Mouse (Mus musculus): ENCODE results near the gene Ldhd.

Gene Ldhd

DNA sequence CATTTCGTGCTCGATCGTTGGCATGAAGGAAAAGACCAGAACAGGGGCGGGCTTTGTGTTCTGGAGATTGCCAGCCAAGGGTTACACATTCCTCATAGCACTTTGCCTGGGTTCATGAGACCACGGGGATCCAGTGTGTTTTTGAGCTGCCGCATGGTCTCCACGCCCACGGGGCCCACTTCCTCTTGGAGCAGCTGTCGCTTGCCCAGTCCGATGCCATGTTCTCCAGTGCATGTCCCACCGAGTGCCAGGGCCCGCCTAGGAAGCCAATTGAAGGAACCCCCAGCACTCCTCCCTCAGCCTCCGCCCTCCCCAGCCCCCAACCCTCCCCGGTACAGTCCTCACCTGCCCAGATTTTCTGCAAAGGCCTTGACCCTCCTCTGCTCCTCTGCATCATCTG, 3.2 kb downstream of the Ldhd start:
- peak in 1 of 2 experiments; percentile 27 for DNase-seq

DNA sequence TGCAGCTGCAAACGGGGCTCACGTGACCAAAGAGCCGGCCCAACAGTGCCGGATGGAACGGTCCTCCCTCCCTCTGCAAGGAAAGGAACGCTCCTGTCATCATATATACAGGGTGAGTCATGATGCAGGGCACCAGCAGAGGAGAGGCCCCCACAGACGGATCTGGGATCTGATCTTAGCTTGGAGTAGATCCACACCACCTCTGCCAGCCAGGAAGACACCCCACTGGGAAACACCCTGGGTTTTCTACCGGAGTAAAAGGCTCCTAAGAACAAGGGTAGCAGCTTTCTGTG, 3.7 kb downstream of the Ldhd start:
- DNase-seq, result peak in 1 of 2 experiments; percentile 42

DNA sequence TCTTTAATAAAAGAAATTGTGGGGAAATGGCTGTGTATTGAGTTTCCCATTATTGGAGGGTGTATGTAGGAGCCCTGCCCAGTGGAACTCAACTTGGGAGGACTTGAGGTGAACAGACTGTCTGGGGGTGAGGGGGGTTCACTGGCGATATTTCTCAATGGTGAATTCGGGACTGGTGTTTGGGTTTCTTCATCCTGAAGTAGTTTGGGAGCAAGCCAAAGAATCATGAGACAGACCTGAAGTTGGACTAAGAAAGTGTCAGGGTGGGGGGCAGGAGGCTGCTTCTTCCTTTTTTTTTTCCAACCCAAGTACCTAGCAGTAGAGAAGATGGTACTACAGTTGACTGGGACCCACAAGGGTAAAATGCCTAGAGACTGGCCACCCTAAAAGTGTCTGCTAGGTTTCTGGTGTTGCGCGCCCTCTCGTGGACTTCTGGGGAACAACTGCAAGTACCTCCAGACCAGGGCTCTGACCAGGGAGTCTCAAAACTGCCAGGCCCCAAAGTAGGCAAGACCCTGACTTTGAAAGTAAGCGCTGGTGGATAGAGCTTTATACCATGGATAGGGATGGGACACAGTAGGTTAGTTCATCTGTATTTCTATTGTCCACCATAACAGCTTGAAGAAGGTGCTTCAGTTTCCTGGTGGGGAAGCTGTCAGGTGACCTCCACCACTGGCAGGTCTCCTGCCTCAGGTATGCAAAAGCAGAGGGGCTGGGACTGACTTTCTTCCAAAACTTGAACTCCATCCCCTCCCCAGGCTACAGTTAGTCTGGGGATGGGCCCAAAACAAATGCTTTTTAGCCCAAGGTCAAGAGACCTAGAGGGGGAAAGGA, 4.3 kb downstream of the Ldhd start:
- peak; percentile 85 for DNase-seq

DNA sequence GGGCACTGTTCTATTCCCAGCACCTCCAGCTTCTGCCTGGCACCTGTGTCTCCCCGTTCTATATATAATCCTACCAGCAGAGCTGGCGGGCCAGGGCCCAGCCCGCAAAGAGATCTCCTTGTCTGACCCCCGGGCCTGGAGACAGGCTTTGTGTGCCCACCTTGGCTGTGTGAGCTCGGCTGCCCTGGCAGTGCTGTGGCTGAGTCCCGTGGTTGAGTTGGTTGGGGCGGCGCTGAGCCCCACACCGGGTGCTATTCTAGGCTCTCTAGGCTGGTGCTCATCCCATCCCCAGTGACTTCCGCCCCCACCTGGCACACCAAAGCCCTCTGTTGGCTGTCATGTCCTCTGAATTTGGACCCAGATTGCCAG, 5.3 kb downstream of the Ldhd start:
- DNase-seq, result peak; percentile 29 to 31

DNA sequence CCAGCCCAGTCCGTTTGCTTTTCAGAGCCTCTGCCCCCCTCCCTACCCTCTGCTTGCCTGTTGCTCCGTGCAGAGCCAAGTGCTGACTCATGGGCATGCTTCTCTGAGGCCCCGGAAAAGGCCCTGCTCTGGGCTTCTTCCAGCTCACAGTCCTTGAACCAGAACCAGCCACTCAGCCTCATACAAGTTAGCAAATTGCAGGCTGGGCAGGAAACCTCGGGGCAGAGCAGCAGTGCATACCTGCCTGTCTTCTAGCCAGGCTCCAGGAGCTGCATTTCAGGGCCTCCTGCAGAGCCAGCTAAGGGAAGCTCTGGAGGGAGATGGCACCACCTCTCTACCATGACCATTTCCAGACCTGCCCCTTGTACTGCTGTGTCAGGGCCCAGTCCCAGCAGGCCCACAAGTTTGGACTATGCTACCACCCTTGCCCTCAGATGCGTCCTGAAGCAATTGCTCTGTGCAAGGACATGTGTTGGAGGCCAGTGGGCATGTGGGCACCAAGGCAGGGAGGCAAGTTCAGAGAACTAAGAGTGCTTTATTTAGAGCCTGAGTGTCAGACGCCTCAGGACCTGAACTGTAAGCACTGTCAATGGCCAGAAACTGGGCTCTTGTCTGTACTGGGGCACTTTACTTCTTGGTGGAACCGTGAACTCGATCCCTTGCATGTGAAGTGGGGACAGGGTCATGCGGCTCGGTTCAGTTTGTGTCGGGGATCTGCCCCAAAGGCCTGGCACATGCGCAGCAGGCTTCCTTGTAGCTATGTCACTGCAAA, 5.9 kb downstream of the Ldhd start:
- DNase-seq, result peak; percentile 63 to 66

DNA sequence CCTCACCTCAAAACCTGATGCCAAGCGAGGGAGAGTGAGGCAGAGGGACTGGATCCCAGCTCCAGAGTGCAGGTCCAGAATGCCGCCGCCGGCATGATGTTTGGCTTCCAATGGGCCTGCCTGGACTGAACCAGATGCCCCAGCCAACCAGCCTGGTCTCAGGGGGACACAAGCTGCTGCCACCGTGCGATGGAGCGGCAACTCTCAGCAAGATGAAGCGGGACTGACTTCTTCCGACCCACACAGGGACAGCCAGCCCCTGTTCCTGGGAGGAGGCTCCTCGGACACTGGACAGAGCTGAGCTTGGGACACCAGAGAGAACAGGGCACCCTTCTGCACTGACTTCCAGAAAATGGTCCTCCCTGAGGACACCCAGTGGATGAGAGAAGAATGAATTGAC, 7.6 kb downstream of the Ldhd start:
- DNase-seq, result peak in 1 of 2 experiments; percentile 30

DNA sequence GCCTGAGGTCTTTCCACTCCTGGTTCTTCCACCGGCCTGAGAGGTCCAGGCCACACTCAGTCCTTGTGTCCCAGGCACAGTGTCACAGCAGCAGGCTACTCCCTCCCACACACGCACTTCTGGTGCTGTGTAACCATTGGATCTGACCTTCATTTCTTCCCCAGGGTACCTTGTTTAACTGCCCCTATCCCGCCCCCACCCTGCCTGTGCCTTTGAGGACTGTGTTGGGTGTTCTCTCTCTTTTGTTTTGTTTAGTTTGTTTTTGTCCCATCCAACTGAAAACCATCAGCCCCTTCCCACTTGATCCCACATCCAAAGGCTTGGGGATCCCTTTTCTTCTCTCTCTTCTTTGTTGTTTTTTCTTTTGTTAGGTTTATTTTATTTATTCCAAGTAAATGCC, 8.1 kb downstream of the Ldhd start:
- DNase-seq, result no peak

DNA sequence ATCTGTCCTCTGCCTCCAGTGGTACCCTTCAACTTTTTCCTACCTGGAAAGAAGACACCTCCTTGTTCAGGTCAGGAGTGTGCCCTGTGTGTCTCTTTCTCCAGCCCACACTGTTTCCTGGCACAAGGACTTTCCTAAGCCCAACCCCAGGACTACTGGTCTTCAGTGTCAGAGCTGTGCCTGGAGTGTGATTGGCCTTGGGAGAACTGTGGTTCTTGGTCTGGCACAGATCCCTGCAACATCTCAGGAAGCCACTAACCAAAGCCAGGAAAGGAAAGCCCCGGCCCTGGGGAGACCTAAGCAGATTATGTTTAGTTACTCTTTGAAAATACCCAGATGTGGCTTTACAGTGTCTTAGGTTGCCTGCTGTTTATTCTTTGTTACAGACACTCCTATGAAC, 10.2 kb downstream of the Ldhd start:
- no peak for DNase-seq

DNA sequence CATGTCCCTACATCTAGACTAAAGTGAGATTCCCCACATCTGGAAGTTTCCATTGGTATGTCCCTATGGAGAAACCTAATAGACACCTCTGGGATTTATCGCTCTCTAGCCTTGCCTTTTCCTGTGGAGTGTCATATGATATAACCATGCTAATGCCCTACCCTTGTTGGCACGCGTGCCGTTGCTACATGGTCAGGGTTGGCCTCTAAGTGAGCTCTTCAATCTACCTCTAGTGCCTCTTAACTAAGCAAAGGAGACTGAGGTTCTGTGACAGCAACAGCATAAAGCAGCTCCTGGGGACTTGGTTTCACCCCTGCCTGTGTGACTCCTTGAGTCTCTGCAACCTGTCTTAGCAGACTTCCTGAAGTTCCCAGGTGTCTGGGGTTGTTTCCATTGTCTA, 11.9 kb downstream of the Ldhd start:
- no peak for DNase-seq

DNA sequence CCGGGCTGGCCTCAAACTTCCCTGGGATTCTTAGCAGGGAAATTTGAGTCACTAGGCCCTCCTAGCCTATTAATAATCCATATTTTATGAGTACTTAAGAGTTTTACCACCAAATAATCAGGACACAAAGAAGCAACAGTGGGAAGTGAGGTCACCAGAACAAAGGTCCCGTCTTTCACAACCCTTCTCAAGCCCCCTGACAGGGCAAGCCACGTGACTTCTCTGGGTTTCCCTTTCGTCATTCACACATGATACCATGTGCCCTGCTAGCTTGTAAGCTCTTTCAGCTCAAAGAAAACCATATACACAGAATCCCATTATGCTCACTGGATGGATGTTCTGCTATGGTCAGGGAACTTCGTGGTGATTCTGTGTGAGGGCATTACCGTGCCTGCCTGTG, 12.4 kb downstream of the Ldhd start:
- DNase-seq, result no peak

DNA sequence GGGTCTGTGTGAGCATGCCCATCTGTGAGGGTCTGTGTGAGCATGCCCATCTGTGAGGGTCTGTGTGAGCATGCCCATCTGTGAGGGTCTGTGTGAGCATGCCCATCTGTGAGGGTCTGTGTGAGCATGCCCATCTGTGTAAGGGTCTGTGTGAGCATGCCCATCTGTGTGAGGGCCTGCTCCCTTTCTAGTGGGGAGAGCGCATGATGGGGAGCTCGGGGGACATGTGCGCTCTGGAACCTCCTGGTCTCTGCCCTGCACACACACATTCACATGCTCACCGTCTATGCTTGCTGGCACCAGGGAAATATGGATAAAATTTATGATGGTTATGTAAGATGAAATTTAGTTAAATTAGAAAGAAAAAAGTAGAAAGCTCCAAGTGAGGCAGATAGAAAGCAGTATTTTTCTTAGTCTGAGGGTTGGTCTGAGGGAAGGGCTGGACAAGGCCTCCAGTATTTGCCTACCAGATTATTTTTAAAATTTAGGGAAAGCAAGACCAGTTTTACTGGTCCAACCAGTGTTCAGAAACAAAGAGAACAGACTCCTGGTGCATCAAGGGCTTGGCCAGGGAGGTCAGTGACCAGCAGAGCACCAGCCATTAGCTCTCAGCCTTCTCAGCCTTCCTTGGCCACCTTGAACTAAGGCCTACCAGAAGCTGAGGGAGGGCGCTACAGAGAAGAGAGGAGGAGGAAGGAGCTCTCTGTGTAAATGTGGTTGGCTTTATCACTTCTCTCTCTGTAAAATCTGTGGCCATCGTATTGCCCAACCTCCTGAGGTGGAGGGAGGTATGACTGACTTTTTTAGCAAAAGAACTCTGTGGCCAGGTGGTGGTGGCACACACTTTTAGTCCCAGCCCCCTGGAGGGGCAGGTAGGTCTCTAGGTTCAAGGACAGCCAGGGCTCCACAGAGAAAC, 15.1 kb downstream of the Ldhd start:
- no peak for DNase-seq

DNA sequence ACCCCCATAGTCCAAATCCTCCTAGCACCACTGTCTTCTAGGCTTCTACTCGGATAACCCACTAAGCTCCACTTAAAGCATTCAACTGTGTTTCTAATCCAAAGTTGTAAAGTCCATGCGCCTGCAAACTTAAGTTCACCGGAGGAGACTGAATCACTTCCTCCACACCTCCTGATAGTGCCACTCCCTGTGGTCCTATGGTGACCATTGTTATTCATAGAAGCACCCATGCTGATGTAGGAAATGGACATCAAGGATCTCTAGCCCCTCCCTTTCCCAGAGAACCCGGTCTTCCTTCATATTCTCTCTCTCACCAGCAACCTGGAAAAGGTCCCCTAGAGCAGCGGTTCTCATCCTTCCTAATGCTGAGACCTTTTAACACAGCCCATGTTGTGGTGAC, 17.0 kb downstream of the Ldhd start:
- DNase-seq, result no peak

DNA sequence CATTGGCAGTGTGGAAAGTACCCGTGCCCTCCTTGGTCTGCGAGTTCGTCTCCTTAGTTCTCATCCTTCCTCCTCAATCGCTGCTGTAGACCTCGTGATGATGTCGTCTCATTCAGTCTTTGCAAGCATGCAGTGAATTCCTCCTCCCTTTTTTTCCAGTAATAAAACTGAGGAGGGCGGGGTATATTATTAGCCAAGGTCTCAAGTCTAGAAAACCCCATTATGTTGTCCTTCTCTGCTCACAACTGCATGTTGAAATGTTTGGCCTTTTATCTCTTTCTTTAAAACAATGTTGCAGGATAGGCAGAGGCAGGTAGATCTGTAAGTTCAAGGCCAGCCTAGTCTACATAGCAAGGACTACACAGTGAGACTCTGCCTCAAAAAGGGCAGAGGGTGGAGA, 22.8 kb downstream of the Ldhd start:
- DNase-seq, result no peak

DNA sequence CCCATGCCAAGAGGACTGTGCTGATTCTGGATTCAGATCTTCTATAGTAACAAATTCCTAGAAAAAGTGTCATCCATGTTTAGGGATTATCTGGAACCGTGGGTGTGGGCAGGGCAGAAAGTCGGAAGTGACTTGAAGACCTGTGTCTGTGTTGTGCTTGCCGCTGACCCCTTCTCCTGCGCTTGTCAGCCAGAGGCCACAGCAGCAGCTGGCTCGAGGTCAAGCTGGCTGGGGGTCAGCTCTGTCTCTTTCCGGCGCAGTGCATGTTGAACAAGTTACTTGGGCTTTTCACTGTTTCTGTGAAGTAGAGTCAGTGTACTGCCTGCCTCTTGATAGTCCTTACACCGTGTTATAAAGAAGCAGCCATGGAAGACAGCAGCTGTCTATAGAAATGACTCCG, 23.2 kb downstream of the Ldhd start:
- no peak for DNase-seq

DNA sequence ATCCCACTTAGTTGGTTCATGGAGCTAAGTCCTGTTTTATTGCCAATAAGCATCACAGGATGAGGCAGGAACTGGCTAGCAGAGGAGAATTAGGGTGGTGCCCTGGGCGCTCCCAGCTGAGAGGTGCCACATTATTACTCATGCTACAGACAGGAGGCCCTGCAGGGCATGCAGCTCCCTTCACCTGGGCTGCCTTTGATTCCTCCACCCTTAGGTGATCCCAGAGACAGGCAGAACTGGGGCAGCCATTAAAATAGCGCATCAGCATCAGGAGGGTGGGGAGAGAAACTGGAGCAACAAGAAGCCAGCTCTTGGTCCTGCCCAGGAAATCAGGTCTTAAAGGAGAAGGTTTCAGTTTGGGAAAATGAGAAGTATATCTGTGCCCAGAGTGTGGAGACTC, 25.2 kb downstream of the Ldhd start:
- no peak for DNase-seq

DNA sequence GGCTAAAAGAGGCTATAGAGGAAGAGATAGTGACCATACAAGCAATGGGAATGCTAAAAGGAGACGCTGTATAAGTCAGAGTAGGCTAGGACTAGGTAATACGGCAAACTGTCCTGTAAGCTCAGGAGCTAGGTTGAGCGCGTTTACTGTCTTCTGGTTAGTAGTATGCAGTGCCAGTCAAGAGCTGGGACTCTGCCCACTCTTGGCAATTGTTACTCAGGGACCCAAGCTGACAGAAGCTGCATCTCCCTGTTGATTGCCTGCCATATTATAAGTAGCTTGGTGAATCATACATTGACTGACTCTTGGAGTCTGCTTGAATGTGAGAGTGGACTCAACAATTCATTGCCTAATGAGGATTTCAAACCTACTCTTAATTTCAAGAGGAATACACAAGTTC, 28.1 kb downstream of the Ldhd start:
- peak; percentile 87 to 89 for DNase-seq

DNA sequence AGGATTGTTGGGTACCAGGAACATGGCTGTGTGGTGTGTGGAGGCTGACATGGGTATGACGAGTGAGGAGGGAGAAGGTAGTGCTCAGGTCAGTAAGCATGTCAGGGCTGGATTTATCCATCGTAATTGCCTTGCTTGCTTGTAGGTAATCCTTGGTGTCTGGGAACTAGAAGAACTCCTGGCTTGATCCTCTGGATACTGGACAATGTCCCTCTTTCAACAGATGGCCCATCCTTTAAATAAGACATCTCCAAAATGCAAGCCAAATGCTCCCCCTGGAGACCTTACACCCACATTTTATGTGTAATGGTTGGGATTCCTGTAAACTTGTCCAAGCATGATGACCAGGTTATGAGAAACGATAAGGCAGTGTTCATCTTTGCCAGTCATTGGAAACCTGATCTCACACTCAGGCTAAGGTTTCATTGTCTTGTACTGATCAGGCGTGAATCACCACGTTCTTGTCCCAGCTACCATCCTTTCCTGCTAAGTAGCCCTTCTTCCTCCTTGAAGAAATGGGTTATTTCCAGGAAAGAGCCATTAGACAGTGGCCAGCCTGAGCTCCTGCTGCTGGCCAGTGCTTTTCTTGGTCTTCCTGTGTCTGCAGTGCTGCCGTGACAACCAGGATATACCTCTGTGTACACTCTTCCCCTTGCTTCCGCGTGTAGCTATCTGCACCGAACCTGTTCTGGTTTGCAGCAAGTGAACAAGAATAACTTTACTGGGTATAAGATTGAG, 30.3 kb downstream of the Ldhd start:
- DNase-seq, result no peak

DNA sequence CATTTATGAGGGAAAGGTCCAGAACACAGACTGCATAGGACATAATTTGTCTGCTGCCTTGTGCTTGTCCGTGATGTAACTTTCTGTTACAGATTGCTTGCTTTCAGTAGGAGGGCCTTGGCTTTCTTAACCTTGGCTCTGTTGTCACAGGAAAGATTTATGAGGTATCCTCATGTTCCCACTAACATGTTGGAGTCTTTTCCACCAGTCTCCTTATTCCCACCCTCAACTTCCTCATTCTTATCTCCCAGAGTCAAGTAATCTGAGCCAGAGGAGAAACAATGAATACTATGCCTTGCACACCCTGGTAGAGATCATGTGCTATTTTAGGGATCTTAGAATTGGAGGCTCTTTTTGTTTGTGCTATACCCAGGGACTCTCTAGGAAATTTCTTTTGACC, 32.9 kb downstream of the Ldhd start:
- DNase-seq, result no peak

DNA sequence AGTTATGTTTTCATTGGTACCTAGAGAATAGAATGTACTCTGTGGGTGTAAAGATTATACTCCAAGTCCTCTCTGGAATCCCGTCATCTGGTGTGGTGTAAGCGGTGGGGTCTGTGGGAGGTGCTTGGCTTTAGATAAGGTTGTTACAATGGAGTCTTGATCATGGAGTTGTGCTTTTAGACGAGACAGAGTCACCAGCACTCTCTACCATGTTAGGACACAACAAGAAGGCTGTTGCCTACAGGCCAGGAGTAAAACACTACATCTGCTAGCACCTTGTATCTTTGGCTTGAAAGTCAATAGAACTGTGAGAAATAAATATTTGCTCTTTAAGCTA, 33.7 kb downstream of the Ldhd start:
- DNase-seq, result no peak

DNA sequence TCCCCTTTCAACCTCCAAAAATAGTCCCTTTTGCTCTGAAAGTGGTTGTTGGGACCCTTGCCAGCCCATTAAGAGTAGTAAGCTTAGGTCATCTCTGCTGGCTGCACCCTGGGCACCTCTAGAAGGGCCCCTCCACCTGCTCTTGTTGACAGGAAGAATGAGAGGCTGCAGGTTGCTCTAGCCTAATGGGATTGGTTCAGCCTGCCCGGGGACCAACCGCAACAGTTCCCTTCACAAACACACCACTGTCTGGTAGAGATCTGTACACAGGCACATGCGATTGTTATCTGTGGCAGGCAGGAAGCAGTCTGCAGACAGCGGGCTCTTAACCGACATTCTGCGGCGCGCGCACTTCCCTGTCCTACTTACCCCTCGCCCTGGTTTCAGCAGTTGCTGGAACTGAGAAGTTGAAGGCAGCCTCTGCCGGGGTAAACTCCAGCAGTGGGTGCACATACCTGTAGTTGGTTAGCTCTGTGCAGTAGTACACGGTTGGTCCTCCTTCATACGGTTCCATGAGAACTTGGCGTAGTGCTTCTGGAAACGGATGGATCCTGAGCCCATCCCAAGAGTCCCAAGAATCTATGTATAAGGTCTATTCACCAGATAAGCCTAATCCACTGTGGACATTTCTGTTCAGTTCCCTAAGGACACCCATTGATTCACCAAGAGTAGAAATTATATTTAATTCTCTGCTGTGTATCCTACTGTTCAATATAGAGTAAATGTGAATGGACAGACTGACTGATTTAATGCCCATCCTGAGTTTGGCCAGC, 34.3 kb downstream of the Ldhd start:
- no peak for DNase-seq

DNA sequence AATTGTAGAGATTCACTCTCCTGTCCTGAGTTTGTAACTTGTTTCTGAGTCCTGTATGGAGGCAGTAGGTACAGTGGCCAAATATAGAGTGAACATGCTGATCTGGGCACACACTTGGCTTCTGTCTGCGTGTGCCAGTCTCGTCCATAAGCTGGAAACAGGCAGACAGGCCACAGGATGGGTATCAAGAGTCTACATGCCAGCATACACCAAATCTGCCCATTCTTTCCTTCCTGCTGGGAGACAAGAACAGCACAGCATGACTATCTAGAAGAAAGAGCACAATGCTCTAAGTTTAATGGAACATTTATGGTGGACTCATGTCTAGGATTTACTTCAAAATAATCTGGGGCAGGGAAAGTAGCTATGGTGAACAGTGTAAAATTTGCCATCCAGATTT, 35.2 kb downstream of the Ldhd start:
- DNase-seq, result no peak
